Mouse (Mus musculus): Measurements from ENCODE around the gene Smtnl2.
A peak's percentile ranks its signal among the peaks of the same experiment; 100 is the strongest.
"Not testable (repeated sequence)": the region's sequence is repeated elsewhere in the genome, so short reads cannot be mapped to it uniquely, and the experiment has no call there.

Gene Smtnl2

GRCm38 (mm10) chr11:72361385-72362346, 49.8 kb downstream of the Smtnl2 start:
- peak; percentile 86 for DNase-seq (ENCODE audit: low read depth, low spot score)

DNA sequence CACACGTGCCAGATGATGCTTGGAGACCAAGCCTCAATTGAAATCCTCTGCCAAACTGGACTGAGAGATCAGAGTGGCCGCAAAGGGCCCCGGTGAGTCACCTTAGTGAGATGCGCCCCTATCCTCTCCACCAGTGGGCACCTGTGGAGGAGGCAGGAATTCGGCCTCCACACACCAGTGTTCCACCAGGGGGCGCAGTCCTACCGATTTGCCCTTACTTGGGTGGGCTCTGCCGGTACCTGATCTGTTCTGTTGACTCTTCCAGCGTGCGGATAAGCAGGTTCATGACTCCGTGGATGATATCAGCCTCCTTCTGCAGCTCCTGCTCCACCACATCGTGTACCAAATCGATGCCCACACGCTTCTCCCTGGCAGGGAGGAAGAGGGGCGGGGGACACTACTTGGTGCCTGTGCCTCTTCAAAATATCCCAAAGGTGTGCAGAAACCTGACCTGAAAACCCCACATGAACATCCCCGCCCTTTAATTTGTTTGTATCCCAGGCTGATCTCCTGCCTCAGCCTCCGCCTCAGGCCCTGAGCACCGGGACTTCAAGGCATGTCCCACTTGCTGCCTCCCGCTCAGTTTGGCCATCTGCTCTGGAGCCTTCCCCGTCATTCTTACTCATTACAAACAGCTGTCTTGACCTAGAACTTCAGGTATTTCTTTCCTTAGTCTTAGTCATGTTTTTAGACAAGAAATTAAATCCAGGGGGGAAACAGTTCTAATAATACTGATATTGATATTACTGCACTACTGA, 56.4 kb downstream of the Smtnl2 start:
- peak; percentile 46 for DNase-seq (ENCODE audit: low read depth, low spot score)

DNA sequence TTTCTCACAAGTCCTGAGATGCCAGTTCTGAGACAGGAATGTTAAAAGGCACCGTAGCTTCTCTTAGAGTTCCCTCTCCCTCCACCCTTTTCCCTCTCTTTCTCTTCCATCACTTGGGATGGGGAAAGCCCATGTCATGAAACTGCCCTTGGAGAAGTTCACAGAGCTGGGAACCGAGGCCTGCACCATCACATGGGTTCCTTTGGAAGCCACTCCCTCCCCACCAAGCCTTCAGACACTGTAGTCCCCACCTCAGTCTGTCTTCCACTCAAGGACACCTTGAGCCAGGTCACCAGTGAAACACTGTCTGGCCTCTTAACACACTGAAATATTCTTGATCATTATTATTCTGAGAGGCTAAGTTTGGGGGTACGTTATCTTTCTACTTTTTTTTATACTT, 58.3 kb downstream of the Smtnl2 start:
- no peak for DNase-seq (ENCODE audit: low read depth, low spot score)

- no peak for DNase-seq (ENCODE audit: low read depth, low spot score)
Observed at GRCm38 (mm10) chr11:72352272-72352671, 59.2 kb downstream of the Smtnl2 start.

DNA sequence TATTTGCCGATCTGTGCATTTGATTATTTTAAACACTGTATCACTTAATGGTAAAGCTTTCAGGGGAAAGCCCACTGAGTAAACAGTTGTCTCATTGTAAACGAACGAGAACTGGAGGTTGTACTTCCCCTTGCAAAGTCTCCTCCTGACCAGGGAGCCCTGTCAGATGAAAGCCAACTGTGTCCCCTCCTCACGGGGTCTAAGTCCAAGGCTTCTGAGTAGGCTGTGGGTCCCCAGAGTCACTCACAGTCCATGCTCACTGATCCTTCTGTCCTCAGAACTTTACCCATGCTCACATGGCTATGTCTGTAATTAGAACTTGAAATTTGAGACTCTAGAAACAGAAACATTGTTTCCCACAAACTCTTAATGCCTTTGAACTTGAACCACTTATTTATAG, 61.9 kb downstream of the Smtnl2 start:
- DNase-seq (ENCODE audit: low read depth, low spot score) = no peak

DNA sequence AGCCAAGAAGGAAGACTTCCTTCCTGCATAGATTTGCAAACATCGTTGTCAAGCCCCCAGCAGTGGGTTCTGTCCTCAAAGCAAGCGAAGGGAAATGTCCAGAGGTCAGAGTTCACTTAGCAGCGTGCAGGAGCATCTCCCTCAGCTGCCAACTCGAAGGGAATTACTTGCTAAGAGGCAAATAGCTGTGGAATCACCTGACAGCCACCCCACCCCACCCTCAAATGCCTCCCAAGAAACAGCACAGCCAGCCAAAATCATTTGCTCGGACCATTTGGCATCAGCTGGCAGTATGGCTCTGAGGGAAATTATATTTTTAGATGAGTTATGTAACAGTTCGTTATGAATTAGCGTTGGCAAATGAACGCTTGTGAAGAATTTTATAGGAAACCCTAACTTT, 62.5 kb downstream of the Smtnl2 start:
- no peak for DNase-seq (ENCODE audit: low read depth, low spot score)

GRCm38 (mm10) chr11:72348563-72348962, 63.0 kb downstream of the Smtnl2 start:
- no peak for DNase-seq (ENCODE audit: low read depth, low spot score)

GRCm38 (mm10) chr11:72344486-72344885, 67.0 kb downstream of the Smtnl2 start:
- DNase-seq (ENCODE audit: low read depth, low spot score) = no peak

DNA sequence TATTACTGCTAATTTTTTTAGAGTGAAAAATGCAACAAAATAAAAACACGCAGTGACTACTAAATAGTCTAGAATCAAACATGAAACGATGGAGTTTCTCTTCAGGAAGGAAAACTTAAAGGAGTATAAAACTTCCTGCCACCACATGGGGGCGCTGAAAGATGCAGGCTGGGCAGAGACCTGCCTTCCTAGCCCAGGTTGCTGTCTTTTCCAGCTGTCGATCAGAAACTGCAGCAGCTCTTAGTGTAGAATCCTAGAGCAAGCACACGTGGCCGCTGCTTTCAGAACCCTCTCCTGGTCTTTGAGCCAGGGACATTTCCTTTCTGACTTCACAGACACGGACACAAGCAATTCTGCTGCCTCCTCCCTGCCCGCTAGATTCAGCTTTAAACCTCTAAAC, 67.6 kb downstream of the Smtnl2 start:
- DNase-seq (ENCODE audit: low read depth, low spot score) = no peak

GRCm38 (mm10) chr11:72343238-72343625, 68.3 kb downstream of the Smtnl2 start:
- not testable (repeated sequence) for DNase-seq (ENCODE audit: low read depth, low spot score)

DNA sequence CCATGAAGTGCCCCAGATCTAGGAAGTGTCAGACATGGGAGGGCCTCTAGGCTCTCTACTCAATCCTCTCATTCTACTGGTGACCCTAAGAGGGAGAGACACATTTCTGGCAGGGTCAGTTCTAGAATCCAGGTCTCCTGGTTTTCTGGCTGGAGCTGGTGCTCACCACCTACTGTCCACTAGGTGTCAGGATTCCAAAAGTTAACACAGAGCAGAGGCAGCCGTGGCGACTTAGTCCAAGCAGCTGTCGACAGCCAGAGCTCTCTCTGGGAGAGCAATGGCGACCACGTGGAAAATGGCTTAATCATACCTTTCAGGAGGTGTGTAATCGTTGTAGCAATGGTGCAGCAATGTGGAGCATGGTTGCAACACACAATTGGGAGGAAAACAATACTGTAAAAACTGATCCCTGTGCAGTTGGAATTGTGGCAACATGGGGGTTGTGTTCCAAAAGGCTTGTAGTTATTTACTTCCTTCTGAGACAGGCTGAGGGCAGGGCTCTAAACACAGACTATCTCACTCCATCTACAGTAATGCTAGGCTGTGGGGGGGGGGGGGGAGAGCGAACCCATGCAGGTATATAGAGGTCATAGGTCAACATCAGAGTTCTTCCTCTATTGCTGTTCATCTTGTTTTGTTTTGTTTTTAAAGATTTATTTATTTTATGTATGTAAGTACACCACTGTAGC, 68.8 kb downstream of the Smtnl2 start:
- DNase-seq (ENCODE audit: low read depth, low spot score) = peak; percentile 54

GRCm38 (mm10) chr11:72339716-72340115, 71.8 kb downstream of the Smtnl2 start:
- DNase-seq (ENCODE audit: low read depth, low spot score) = no peak

Data from embryo, embryonic 11.5 days (tissue).